Mouse (Mus musculus) layer of hippocampus, adult 9-10 months (tissue): ENCODE results near the gene Ssbp2.

Source experiments
- DNase-seq: peaks from one replicate; pipeline ENCODE4 v3.0.0; 2022; ENCODE audit warnings: low spot score

Ssbp2 gene

GRCm38 (mm10) chr13:91529821-91530220 lies 69.7 kb downstream of the Ssbp2 start:
- no peak for DNase-seq

GRCm38 (mm10) chr13:91536711-91537110 lies 76.6 kb downstream of the Ssbp2 start:
- DNase-seq, result no peak

DNA sequence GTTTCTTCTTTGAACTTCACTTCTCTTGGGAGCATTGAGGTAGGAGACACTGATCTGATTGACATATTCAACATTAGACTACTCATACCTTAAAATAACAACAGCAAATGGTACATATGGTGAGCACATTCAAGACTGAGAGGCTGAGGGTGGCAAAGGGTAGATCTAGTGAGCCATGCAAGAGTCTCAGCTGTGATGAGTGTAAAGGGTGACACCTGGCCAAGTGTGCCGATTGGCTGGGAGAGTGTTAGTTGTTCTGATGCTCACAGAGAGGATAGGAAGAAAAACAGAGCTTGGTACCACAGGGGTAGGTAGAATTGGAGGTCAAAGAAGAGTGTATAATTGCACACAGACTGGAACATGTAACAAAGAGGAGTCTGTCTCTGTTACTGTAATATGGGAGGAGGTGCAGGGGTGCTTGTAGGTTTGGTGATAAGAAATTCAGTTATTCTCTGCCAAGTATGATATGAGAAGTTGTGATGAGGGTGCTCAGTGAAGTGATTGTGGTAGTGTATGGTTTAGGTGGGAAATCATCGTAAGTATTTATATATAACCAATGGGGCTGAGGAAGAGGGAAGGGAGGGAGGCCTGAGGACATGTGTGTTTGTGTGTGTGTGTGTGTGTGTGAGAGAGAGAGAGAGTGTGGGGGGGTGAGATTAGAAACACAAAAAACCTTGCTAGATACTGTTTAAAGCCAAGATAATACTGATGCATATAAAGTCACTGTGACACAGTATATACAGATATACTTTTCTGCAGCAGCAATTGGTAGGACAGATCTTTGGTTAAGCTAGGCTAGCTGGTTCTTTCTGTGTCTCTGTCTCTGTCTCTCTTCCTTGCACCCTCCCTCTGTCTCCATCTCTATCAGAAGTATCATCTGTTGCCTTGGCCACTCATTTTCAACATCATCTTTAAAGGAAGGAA lies 80.3 kb downstream of the Ssbp2 start:
- no peak for DNase-seq

DNA sequence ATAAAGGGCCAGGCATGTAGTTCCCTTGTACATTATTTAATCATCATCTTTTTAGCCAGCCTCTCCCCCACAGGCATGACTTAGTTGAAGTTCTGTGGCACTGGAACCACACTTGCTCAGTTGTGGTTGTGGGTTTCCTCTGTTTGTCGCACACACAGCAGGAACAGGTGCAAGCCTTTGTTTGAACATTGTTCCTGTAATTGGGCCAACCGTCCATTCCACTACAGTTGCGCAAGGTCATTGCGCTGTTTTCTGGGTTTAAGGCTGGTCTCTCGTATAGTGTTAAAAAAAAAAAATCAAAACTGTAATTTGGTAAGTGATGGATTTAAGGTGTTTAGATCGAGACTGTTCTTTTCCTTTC lies 81.0 kb downstream of the Ssbp2 start:
- DNase-seq, result no peak

DNA sequence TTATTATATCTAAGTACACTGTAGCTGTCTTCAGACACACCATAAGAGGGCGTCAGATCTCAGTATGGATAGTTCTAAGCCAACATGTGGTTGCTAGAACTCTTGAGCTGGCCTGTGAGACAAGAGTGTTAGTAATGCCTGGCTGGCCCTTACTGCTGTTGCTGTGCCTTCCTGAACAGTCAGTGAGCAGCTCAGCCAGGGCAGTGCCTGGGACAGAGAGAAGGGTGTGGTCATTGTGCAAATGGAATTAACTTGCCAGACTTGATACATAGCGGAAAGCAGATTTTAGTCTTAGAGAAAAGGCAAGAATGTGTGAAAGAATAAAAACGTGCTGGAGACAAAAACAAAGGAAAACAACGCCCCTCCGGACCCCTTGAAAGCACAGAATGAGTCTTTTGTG lies 83.5 kb downstream of the Ssbp2 start:
- no peak for DNase-seq

GRCm38 (mm10) chr13:91564047-91564446 lies 104.0 kb downstream of the Ssbp2 start:
- DNase-seq, result no peak

- DNase-seq, result no peak
Measured at GRCm38 (mm10) chr13:91564755-91565154, 104.7 kb downstream of the Ssbp2 start.

DNA sequence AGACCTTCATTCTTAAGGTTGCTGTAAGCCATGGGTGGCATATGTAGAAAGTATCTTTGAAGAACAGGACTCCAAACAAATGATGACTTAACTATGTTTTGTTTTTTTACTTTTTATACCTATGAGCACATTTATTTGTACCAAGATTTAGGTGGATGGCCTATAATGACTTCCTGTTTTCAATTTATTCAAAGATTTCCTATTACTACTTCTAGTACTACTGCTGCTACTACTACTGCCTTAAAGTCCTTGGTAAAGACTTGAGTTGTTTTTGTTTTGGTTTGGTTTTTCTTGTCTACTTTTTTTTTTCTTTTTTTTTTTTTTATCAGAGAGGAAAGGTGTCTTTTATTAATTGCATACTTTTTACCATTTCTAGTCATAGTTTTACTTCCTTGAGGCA lies 121.4 kb downstream of the Ssbp2 start:
- DNase-seq, result no peak

GRCm38 (mm10) chr13:91582212-91582611 lies 122.1 kb downstream of the Ssbp2 start:
- no peak for DNase-seq

- no peak for DNase-seq
Measured at GRCm38 (mm10) chr13:91586368-91586767, 126.3 kb downstream of the Ssbp2 start.

- no peak for DNase-seq
Measured at GRCm38 (mm10) chr13:91588475-91588874, 128.4 kb downstream of the Ssbp2 start.

DNA sequence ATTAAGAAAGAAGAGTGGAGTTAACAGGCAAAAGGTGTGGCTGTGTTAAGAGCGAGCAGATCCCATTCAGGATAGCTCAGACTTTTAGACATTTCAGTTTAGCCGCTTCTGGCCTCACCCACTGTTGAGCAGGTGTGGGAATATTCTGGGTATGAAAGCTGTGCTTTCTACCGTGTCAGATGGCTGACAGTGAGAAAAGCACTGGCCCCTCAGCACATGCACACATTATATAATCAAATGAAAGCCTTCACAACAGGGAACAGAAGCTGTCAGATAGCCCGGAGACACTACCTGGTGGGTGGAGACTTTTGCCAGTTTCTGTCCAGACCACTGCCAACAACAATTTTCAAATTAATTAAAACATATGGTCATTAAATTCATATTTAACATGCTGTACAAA lies 131.8 kb downstream of the Ssbp2 start:
- no peak for DNase-seq

DNA sequence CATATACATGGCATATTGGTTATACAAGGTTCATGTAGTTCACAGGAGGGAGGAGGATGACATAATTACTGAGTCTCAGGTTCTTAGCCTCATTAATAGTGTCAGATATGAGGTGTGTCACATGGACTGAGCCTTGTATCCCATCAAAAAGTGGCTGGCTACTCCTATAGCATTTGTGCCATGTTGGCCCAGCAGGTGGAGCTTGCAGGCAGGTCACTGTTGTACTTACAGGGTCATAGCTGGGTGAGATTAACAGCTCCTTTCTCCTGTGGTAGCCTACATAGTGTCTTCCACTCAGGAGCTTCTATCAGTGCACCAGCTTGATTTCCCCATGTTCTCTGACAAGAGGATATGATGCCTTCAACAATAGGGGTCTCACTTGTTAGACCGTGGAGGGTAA lies 135.2 kb downstream of the Ssbp2 start:
- no peak for DNase-seq

DNA sequence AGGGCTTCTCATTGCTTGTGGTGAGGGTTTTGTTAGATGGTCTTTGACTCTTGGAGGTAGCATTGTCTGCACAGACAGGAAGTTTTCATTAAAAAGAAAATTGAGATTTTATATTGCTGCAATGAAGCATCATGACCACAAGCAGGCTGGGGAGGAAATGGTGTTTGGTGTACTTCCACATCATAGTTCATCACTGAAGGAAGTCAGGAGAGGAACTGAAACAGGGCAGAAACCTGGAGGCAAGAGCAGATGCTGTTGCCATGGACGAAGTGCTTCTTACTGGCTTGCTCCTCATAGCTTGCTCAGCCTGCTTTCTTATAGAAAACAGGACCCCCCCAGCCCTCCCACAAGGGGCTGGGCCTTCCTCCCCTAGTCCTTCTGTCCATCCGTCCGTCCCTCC lies 139.5 kb downstream of the Ssbp2 start:
- no peak for DNase-seq

- no peak for DNase-seq
Measured at GRCm38 (mm10) chr13:91605043-91605840, 145.2 kb downstream of the Ssbp2 start.

DNA sequence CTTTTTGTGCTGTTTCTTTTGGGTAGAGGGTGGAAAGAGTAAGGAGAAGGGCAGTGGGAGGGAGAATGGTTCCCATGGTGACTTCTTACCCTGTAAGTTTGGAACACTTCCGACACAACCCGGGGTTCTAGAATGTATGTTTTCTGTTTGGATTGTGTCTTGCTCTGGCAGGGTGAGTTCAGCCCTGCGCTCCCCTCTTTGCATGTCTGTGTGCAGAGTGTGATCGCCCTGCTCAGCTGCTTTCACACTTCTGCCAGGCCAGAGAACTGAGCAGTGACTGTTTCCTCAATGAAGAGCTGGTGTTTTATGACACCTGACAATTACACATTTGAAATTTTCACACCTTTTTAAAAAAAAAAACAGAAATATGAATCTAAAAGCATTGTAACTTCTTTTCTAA lies 150.5 kb downstream of the Ssbp2 start:
- no peak for DNase-seq

DNA sequence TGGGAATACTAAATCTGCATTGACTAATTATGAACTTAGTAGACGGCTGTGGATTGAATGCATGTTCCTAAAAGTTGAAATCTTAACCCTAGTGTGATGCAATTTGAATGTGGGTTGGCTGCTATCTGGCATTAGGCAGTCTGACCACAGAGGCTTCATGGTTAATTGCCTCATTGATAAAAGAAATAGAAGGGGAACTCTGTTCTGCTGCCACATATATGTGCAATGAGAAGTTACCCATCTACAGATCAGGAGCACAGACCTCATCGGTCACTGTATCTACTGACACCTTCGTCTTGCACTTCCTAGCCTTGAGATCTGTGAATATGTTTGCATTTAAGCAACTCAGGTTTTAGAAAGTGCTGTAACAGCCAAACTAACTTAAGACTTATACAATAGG lies 151.8 kb downstream of the Ssbp2 start:
- DNase-seq, result no peak

DNA sequence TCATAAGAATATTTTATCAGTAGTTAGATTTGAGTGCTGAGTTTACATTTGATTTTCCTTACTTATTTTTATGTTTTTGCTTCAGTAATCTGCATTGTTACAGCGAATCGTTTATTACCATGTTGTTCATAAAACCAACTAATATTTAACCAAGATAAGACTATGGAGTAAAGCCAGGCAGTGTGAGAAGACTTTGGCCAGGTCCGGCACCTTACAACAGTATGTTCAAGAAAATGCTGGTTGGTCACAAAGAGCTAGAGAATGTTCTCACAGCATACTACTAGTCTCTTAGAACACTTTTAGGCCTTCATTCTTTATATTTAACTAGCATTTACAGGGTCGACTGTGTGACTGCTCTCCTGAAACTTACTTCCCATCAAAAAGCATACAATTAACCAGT lies 152.5 kb downstream of the Ssbp2 start:
- DNase-seq, result no peak

DNA sequence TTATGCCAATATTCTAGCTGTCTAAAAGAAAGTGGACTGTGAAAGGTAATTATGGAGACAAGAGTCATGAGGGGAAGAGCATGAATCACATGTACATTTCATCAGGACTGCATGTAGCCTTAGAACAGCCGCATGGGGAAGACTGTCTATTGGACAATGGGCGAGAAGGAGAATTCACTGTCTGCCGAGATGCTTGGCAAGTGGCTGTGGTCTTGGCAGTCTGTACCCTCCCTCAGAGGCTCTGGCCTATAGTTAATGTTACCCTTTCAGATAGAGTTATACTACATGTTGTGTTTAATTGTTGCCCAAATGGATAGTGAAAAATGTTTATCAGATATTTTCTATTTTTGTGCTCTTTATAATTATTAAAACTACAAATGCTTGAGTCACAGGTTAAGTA lies 156.0 kb downstream of the Ssbp2 start:
- DNase-seq, result no peak

GRCm38 (mm10) chr13:91616876-91617275 lies 156.8 kb downstream of the Ssbp2 start:
- DNase-seq, result no peak

DNA sequence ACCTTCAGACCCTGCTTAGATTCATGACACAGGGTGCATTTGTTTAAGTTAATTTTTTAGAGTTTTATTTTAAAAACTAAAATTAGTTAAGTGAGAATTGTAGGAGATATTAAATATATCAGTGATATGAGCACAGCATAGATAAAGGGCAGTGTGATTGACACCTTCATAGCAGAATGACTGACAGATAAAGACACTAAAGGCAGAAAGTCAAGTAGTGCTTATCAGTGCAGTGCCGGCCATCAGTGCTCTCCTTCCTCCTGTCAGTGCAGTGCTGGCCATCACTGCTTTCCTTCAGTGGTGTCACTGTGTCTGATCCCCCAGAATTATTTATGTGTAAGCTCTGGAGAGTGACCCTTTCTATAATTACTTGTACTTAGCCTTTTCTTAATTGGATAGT lies 159.3 kb downstream of the Ssbp2 start:
- DNase-seq, result no peak

DNA sequence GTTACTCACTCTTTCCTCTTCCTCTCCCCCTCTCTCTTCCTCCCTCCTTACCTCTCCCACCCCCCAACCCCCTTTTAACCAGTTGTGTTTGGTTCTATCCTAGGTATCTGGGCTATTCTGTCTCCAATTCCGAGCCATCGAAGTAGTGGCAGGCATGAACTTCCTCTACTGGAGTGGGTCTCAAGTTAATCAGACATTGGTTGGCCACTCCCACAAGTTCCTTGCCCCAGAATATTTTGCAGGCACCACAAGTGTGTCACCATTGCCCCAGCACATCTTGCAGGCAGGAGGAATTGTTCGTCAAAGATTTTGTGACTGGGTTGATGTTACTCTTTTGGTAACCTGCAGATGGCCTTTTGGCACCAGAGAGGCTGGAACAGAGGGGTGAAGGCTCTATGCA lies 160.5 kb downstream of the Ssbp2 start:
- DNase-seq, result no peak

DNA sequence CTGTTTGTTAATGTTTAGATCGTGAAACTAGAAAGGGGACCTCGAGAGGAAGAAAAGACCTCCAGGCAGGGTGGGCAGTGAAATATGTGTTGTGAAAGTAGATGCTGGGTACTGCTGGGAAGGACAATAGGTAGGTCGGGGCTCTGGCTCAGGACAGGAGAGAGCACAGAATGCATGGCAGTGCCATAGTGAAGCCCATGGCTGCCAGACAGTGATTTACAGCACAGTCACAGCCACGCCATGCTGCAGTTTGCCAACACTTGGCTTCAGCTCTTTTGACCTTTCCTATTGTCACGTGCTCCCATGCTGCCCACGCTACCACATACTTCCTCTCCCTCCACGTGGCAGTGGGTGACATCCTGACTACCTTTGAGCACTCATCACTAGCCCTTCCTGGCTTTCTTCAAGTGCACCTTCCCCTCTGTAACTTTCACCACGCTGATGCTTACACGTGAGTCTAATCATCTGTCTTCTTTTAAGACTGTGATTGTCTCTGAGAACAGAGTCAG lies 171.3 kb downstream of the Ssbp2 start:
- no peak for DNase-seq
